Mouse (Mus musculus) spleen, postnatal 14 days (tissue): ENCODE results near the gene Cct4.

Experiments used
- DNase-seq, 2 experiments: peaks; one replicate each; pipeline ENCODE4 v3.0.0; 2021 to 2022; ENCODE audit warnings: low spot score in 2 of 2

The Cct4 gene

DNA sequence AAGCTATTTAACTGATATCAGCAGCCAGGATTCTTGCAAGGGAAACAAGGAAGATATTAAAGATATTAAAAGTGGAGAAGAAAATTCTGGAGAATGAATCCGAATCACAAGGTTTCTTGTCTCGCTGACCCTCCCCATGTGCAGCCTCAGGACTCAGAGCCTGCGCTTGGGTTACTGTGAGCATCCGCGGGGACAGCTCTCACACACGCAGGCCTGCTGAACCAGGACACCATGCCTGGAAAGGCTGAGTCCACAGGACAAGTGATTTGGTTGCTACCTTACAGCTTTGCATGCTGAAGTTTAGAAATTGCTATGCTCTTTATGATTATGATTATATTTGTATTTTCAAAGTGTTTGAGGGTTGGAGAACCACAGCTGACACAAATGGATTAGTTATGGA, 39.1 kb downstream of the Cct4 start:
- DNase-seq = no peak

- no peak for DNase-seq
These were observed 56.9 kb downstream of the Cct4 start for GRCm38 (mm10) chr11:23047252-23047651.

DNA sequence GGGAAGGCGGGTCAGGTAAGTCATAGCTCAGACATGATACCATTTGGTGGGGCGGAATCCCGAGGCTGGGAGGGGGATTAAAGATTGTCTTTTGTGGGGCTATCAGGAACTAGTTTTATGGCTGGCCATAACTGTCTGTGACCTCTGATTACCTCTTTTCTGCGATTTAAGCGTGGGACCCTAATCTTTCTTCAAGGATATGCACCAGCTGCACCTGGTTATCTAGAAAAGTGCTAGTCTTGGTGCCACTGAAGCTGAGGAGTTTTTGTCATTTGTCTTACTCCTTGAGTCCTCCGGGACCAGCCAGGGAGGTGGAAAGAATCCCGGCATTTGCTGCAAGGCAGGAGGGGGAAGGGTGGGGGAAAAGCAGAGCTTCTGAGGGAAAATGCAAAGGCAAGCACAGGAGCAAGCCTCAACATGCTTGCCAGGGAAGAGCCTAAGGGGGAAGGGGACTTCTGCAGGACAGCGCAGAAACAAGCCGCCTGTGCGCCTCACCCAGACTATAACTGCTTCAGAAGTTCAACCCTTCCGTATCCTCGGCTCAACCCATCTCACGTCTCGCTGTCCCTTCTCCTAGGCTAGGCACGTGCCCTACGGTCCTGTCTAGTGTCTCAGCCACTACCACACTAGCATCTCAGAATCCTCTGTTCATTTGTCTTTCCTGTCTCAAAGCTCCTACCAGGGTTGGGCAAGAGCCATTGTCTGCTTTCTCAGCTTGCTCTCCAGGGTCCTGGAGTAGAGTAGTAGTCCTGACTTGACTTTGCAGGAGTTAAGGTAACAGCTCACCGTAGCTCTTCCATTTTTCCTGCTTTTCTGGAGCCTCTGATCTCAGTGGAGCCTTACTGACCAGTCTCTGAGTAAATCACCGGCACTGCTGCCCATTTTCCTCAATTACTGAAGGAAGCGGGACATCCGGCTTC, 57.6 kb downstream of the Cct4 start:
- no peak for DNase-seq

- DNase-seq = no peak
These were observed 59.3 kb downstream of the Cct4 start for GRCm38 (mm10) chr11:23049642-23050041.

DNA sequence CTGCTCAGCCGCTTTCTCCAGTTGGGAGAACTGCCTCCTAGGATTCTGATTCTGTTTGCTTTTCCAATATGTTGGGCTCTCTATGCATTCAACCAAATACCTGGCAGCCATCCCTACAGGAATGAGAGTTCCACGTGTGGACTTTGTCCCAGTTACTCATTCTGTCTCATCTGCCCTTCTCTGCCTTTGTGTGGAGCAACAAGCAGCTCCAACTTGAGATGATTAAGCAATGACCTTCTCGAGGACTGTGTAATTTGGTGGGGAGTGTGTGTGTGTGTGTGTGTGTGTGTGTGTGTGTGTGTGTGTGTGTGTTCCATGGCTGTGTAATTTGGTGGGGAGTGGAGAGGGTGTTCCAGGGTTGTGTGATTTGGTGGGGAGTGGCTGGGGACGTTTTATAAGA, 62.0 kb downstream of the Cct4 start:
- DNase-seq = no peak
